Mouse (Mus musculus): ENCODE measurements around the gene Rps16.
A peak's percentile ranks its signal among the peaks of the same experiment; 100 is the strongest.

Gene Rps16

GRCm38 (mm10) chr7:28350155-28350883, at the start of gene Rps16:
TSS of gene Rps16 (plus strand) at chr7:28350652.
- peak; percentile 97 for DNase-seq (ENCODE audit: inconsistent ontology term)

GRCm38 (mm10) chr7:28301616-28302433, 48.6 kb upstream of the Rps16 start, which contains the start of gene Dll3:
TSS of gene Dll3 (minus strand) at chr7:28302238.
- peak; percentile 66 for DNase-seq (ENCODE audit: inconsistent ontology term)

- no peak for DNase-seq (ENCODE audit: inconsistent ontology term)
Measured at GRCm38 (mm10) chr7:28305641-28306040, 44.8 kb upstream of the Rps16 start.

- DNase-seq (ENCODE audit: inconsistent ontology term): no peak
Measured at GRCm38 (mm10) chr7:28306216-28306615, 44.2 kb upstream of the Rps16 start.

- DNase-seq (ENCODE audit: inconsistent ontology term): no peak
Measured at GRCm38 (mm10) chr7:28309737-28310136, 40.7 kb upstream of the Rps16 start.

GRCm38 (mm10) chr7:28311151-28311925, 39.1 kb upstream of the Rps16 start:
- no peak for DNase-seq (ENCODE audit: inconsistent ontology term)

GRCm38 (mm10) chr7:28311926-28312543, 38.4 kb upstream of the Rps16 start, which contains the start of gene Timm50:
TSS of gene Timm50 (minus strand) at chr7:28312072.
- peak; percentile 97 for DNase-seq (ENCODE audit: inconsistent ontology term)

GRCm38 (mm10) chr7:28318036-28318435, 32.4 kb upstream of the Rps16 start:
- DNase-seq (ENCODE audit: inconsistent ontology term): no peak

- DNase-seq (ENCODE audit: inconsistent ontology term): no peak
Measured at GRCm38 (mm10) chr7:28318714-28319113, 31.7 kb upstream of the Rps16 start.

- DNase-seq (ENCODE audit: inconsistent ontology term): no peak
Measured at GRCm38 (mm10) chr7:28321974-28322720, 28.3 kb upstream of the Rps16 start.

- DNase-seq (ENCODE audit: inconsistent ontology term): no peak
Measured at GRCm38 (mm10) chr7:28325293-28325692, 25.2 kb upstream of the Rps16 start.

- no peak for DNase-seq (ENCODE audit: inconsistent ontology term)
Measured at GRCm38 (mm10) chr7:28326457-28326856, 24.0 kb upstream of the Rps16 start.

- DNase-seq (ENCODE audit: inconsistent ontology term): no peak
Measured at GRCm38 (mm10) chr7:28328260-28328659, 22.2 kb upstream of the Rps16 start.

GRCm38 (mm10) chr7:28334534-28334933, 15.9 kb upstream of the Rps16 start:
- no peak for DNase-seq (ENCODE audit: inconsistent ontology term)

GRCm38 (mm10) chr7:28335471-28335870, 15.0 kb upstream of the Rps16 start:
- DNase-seq (ENCODE audit: inconsistent ontology term): no peak

- peak; percentile 95 for DNase-seq (ENCODE audit: inconsistent ontology term)
Measured at GRCm38 (mm10) chr7:28338108-28338998, 12.1 kb upstream of the Rps16 start, which contains the start of gene Supt5. TSS of gene Supt5 (minus strand) at chr7:28338746.

- peak; percentile 35 for DNase-seq (ENCODE audit: inconsistent ontology term)
Measured at GRCm38 (mm10) chr7:28339213-28339917, 11.1 kb upstream of the Rps16 start.

- DNase-seq (ENCODE audit: inconsistent ontology term): no peak
Measured at GRCm38 (mm10) chr7:28341381-28341780, 9.1 kb upstream of the Rps16 start.

- peak; percentile 17 for DNase-seq (ENCODE audit: inconsistent ontology term)
Measured at GRCm38 (mm10) chr7:28344637-28345036, 5.8 kb upstream of the Rps16 start.

Measured in Muller cell, postnatal 12 days (primary cell).